Mouse (Mus musculus) neural tube, embryonic 10.5 days (tissue): ENCODE measurements around the gene Mcoln2.

ENCODE experiments used
- DNase-seq: peaks from one replicate; pipeline ENCODE4 v3.0.0-alpha.2; 2017; ENCODE audit warnings: low spot score; ENCODE audit errors: extremely low spot score

Gene Mcoln2

DNA sequence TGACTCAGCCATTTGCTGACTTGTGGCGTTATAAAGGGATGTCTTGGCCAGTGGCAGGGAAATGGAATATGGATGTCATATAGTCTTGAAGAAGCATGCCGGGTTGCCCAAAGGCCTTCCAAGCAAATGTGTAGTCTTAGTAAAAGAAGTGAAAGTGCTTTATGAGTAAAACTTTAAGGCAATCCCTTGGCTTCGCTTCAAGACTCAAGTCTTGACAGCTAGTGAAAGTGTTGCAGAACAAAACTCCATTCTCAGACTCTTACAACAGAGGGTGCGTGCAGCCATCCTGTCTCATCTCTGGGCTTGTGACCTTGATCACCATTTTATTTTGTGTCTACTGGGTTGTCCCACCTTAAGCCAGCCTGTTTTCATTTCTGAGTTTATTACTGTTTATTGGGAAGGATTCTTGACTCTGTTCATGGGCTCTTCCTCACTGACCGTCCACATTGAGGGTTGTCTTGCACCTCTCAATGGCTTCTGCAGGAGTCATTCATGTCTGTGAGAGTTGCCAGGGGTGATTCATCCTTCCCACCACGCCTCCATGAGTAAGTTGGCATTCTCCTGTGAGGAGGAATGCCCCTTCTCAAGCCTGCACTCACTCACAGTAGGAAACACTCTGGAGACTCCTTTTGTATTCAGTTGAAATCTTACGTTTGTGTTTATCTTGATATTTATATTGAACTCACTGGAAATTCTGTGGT, 75.6 kb downstream of the Mcoln2 start:
- no peak for DNase-seq

DNA sequence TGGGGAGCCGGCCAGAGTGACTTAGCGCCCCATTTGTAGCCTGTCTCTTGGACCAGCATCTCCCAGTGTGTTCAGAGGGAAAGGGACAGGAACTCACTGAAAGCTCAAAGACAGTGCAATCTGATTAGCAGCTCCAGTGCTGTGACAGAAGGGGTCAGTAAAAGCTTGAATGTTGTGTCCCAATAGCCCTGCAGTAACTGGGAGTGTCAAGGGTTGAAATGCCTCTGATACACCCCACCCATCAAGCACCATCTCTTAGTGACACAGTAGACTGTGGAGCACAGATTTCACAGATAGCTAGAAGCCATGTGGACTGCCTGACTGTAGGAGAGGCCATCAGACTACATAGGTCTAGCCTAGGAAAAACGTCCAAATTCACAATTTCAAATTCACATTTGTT, 77.8 kb downstream of the Mcoln2 start:
- DNase-seq: no peak

DNA sequence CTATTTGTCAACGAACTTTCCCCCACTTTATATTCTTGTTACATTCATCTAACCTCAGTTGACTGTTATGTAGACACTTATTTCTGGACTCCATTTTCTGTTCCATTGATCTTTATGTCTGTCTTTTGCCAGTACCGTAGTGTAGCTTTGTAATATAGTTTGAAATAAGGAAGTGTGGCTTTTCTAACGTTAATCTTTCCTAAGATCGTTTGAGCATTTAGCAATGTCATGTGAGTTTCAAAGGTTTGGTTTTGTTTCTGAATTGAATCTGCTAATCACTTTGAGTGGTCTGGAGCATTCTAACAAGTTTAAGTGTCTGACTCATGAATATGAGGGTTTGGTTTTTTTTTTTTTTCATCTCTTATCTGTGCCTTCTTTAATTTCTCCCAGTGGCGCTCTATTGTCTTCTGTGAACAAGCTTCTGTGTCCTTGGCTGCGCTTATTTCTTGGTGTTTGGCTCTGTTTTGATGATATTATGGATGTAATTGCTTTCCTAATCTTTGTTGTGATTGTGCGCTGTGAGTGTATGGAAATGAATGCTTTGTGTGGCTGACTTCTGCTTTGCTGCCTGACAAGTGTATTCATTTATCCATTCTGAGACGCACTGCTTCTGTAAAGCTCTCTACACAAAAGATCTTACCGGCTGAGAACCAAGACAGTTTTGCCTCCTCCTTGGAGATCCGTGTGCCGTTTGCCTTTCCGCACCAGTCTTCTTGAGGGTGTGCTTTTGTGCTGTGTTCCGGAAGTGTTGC, 79.1 kb downstream of the Mcoln2 start:
- DNase-seq: no peak

- DNase-seq: no peak
These were observed 83.1 kb downstream of the Mcoln2 start for GRCm38 (mm10) chr3:146232708-146233107.

DNA sequence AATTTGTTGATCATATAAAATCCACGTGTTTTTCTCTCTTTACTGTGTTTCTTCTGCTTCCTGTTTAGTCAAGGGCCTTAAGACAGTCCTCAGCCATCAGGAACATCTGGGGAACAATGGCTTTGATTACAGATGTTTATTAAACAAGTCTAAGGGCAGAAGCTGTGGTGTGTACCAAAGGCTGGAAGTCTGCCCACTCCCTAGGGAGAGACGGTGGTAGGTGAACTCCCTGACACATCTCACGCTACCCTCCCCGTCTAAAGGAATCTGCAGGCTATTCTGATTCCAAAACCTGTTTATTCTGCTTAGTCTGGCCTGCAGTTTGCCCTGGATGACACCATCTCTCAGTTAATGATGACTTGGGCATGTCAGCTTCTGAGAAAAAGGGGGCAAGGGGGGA, 84.1 kb downstream of the Mcoln2 start:
- no peak for DNase-seq

DNA sequence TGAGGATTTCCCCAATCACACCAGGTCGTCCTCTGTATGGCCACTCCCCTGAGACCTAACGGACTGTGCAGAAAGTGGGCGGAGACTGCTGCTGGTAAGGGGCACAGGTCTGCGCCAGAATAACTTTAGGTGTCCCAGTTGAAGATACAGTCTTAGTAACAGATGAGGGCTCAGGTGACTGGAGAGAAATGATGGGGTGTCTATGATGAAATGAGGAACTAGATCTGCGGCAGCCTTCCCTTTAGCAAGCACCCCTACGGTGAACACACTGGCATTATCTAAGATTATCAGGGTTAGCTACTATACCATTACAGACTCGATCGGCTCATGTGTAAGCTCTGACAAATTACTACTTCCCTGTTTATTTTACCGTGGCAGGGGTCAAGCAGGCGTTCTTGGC, 84.9 kb downstream of the Mcoln2 start:
- no peak for DNase-seq

- no peak for DNase-seq
These were observed 86.6 kb downstream of the Mcoln2 start for GRCm38 (mm10) chr3:146236280-146236679.

DNA sequence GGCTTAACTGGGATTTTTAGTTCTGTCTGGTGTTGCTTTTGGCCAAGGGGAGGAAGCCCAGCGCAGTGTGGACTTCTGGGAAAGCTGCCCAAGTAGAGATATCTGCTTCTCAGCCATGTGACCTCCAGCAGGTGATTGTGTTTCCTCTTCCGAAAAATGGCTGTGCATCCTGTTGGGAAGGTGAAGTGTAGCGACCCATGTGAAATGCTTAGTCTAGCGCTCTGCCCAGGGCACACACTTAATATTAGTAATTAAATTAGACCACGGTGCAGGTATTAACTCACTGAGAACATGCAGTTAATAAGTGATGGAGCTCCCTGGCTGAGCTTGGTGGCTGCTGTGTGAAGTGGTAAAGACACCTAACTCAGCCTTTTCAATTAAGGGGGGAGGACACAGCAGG, 88.0 kb downstream of the Mcoln2 start:
- no peak for DNase-seq

- DNase-seq: no peak
These were observed 95.0 kb downstream of the Mcoln2 start for GRCm38 (mm10) chr3:146244630-146245029.
